Mouse (Mus musculus) liver, embryonic 16.5 days (tissue): ENCODE measurements at regions not wholly inside any gene's neighbourhood (a gene's known extent, or its start where the extent isn't known, plus 50 kb on each side); places are given as distances from the start of the nearest gene placed in this dataset.

Experiments used
- ATAC-seq: fragments of 200-750 bp; cut with Nextera tagmentation; 2 replicates; pipeline ENCODE4 v1.8.0; 2017; ENCODE audit warnings: low read depth, mild to moderate bottlenecking, moderate number of reproducible peaks, moderate library complexity
- H3K27ac ChIP-seq: fragments of 300-500 bp; sonication (generic); 2 replicates; pipeline ENCODE4 v1.5.1; 2014; ENCODE audit warnings: mild to moderate bottlenecking, low read length
- H3K27me3 ChIP-seq: fragments of 300-500 bp; sonication (generic); 2 replicates; pipeline ENCODE4 v1.6.1; 2014; ENCODE audit warnings: low read depth, low read length, mixed read lengths; ENCODE audit not compliant: control insufficient read depth, insufficient read depth
- H3K36me3 ChIP-seq: fragments of 300-500 bp; sonication (generic); 2 replicates; pipeline ENCODE4 v1.6.1; 2014; ENCODE audit warnings: mild to moderate bottlenecking; ENCODE audit not compliant: control insufficient read depth, insufficient read depth
- H3K4me1 ChIP-seq: fragments of 300-500 bp; sonication (generic); 2 replicates; pipeline ENCODE4 v1.6.1; 2014; ENCODE audit warnings: low read depth, low read length, mixed read lengths; ENCODE audit not compliant: control insufficient read depth
- H3K4me2 ChIP-seq: fragments of 300-500 bp; sonication (generic); 2 replicates; pipeline ENCODE4 v1.6.1; 2014; ENCODE audit warnings: low read depth, low read length, mixed read lengths
- H3K4me3 ChIP-seq: fragments of 300-500 bp; sonication (generic); 2 replicates; pipeline ENCODE4 v1.5.1; 2014; ENCODE audit warnings: low read depth, mild to moderate bottlenecking, low read length
- H3K9ac ChIP-seq: fragments of 300-500 bp; sonication (generic); 2 replicates; pipeline ENCODE4 v1.6.1; 2014; ENCODE audit warnings: low read depth, low read length
- H3K9me3 ChIP-seq: fragments of 300-500 bp; sonication (generic); replicated peaks from 2 replicates; pipeline ENCODE4 v1.6.1; 2016; ENCODE audit warnings: low read length; ENCODE audit not compliant: control insufficient read depth
- WGBS: fragments of 180-500 bp; shearing (Covaris S2); extraction: QIAGEN DNeasy Blood & Tissue Kit; methylation state at CpG from one replicate; pipeline ENCODE4 v1.1.7; 2014; ENCODE audit not compliant: insufficient replicate concordance; 5-methylcytosine and 5-hydroxymethylcytosine counted together

DNA sequence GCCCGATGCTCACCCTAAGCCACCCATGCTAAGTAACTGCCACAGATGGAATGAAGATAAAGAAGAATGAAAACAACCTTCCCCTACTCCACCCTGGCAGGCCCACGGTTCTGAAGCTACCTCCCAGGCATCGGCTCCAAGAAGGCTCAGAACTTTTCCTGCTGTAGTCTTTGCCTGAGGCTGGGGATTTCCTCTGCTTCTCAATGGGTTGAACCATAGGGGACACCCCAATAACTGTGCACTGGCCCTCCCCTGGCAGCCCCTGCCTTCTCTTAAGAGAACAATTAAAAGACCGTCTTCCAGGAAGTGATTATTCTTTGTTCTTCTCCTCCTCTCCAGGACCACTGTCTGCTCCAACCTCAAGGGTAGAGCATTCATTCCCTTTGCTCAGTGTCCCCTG, 191.9 kb downstream of the Maf start:
- Histone ChIP-seq H3K4me1 (no peaks in the 10 kb centered on the region), H3K27ac (no peak overlapping the region), H3K27me3 (no peaks in the 10 kb centered on the region), H3K9ac (no peak overlapping the region), H3K4me2 (no peak overlapping the region), H3K9me3 (no peaks in the 10 kb centered on the region), H3K4me3 (no peak overlapping the region), H3K36me3 (no peaks in the 10 kb centered on the region)
- 30% methylated on average over 4 of the region's 4 CpGs for WGBS
- ATAC-seq: no peak

DNA sequence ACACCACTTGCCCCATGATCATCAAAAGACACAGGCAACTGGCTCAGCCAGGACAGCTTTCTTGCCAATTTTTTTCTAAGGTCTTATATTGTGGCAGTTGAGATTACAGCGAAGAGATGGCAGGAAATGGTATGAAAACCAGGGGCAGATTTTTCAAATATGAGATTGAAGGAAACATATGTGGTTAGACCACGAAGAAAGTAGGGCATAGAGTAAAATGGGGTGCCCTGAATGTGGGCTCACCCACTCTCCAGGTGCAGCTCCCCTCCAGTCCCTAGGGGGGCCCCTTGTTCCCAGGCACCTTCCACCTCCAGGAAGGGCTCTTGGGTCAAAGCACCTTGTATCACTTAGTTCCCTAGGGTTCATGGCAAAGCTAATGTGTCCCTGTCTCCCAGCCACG, 193.1 kb downstream of the Maf start:
- Histone ChIP-seq H3K4me2 (no peak overlapping the region), H3K9me3 (no peaks in the 10 kb centered on the region), H3K36me3 (no peaks in the 10 kb centered on the region), H3K4me1 (no peaks in the 10 kb centered on the region), H3K27me3 (no peaks in the 10 kb centered on the region), H3K9ac (no peak overlapping the region), H3K4me3 (no peak overlapping the region), H3K27ac (no peak overlapping the region)
- ATAC-seq: no peak
- WGBS: 32% methylated on average over 3 of the region's 3 CpGs

DNA sequence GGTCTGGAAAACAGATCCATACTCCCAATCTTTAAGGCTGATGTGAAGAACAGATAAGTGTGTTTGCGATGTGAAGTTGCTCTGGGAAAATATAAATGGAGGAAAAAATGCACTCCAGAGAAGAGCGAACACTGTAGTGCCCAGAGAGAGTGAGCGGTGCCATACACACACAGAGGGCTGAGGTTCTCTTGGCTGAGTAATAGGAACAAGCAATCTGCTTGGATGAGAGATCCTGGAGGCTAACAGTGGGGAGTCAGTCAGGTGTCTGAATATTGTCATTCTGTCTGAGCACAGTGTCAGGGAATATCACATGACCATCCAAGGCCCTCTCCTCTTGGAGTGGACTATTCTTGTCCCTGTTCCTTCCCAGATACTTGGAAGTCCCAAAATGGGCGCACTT, 200.4 kb downstream of the Maf start:
- ATAC-seq: no peak
- Histone ChIP-seq H3K4me1 (no peaks in the 10 kb centered on the region; the same call in 1 of the 2 replicates), H3K27me3 (no peaks in the 10 kb centered on the region), H3K9me3 (no peaks in the 10 kb centered on the region), H3K36me3 (no peaks in the 10 kb centered on the region), H3K27ac (no peak overlapping the region), H3K4me3 (no peak overlapping the region), H3K4me2 (peak overlapping the region; percentile 20; the same call in 1 of the 2 replicates), H3K9ac (no peak overlapping the region)
- WGBS: 56% methylated on average over 4 of the region's 4 CpGs

DNA sequence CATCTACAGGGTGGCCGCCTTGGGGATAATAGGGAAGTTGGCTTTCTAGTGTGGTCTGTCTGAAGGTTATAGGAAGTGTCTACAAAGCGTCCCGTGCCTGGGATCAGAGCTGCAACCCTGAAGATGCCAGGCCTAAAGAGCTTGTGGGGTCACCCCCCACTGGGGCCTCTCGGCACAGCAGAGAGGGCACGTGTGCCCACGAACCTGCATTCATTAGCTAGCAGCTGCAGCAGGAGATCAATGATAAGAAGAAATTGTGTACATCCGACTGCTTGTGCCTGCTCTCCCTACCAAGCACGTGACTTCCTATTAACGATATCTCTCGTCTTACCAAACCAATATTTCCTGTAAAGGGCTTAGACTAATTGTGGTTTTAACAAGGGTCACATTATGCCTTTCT, 200.9 kb downstream of the Maf start:
- Histone ChIP-seq H3K27ac (no peak overlapping the region), H3K27me3 (no peaks in the 10 kb centered on the region), H3K36me3 (no peaks in the 10 kb centered on the region), H3K4me3 (no peak overlapping the region), H3K9me3 (no peaks in the 10 kb centered on the region), H3K4me2 (peak overlapping the region; percentile 20), H3K9ac (no peak overlapping the region), H3K4me1 (no peaks in the 10 kb centered on the region; the same call in 1 of the 2 replicates)
- 12% methylated on average over 10 of the region's 10 CpGs for WGBS
- ATAC-seq: peak; percentile 27

DNA sequence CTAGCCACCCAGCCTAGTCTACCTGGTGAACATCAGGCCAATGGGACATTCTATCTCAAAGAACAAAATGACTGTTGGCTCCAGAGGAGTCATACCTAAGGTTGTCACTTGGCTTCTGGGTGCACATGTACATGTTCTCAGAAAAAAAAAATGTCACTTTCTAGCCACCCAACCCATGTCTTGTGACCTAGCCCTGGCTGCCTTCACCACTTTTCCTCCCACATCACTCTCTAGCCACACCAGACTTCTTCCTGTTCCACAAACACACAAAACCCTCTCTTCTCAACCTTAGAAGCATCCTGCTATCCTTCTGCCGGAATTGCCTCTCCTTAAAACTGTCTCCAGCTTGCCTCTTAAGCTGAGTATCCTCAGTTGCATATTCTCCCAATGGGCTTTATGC, 211.6 kb downstream of the Maf start:
- Histone ChIP-seq H3K27ac (no peak overlapping the region), H3K4me1 (no peaks in the 10 kb centered on the region), H3K4me2 (no peak overlapping the region), H3K36me3 (no peaks in the 10 kb centered on the region), H3K27me3 (no peaks in the 10 kb centered on the region), H3K9ac (no peak overlapping the region), H3K4me3 (no peak overlapping the region), H3K9me3 (no peaks in the 10 kb centered on the region)
- ATAC-seq: no peak
- WGBS: 67% methylated on average over 1 of the region's 1 CpGs

DNA sequence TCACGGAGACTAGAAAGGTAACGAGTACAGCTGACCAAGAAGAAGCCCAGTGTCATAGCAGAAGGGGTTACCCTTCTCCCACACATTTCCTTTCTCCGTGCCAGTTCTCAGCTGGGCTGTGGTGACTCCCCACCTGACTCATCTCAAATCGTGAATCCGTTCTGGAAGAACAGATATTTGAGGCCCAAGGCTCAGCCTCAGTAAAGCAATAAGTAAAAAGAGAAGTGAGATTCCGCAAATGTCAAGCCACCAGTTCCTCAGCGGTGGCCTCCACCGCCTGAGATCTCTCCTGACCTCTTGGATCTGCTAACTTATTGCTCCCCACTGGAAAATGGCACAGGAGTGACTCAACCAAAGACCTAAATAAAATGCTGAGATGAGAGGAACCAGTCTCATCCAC, 213.2 kb downstream of the Maf start:
- ATAC-seq: no peak
- H3K36me3 ChIP-seq: no peaks in the 10 kb centered on the region
- 61% methylated on average over 8 of the region's 8 CpGs for WGBS
- no peak overlapping the region for H3K9ac ChIP-seq
- no peaks in the 10 kb centered on the region for H3K9me3 ChIP-seq
- H3K4me2 ChIP-seq: no peak overlapping the region
- H3K4me1 ChIP-seq: no peaks in the 10 kb centered on the region
- no peak overlapping the region for H3K27ac ChIP-seq
- H3K27me3 ChIP-seq: no peaks in the 10 kb centered on the region
- H3K4me3 ChIP-seq: no peak overlapping the region

DNA sequence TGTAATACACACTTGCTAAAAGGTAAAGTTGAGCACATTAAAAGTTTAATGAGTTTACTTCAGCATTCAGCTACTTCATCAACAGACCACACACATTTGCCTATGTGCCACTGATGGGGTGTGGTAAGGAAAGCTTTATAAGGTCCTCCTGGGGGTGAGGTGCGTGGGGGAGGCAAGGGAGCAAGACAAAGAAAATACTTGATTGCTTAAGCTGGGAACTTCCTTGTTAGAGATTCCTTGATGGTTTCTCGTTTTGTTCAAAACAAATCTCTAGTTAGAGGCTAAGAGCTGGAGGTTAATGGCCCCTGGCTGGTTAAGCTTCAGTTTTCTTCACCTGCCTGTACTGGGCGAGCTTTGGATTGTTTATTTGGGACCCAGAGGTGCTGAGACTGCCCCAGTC, 220.7 kb downstream of the Maf start:
- H3K9me3 ChIP-seq: no peaks in the 10 kb centered on the region
- ATAC-seq: no peak
- H3K36me3 ChIP-seq: no peaks in the 10 kb centered on the region
- no peaks in the 10 kb centered on the region for H3K27me3 ChIP-seq
- 21% methylated on average over 3 of the region's 3 CpGs for WGBS
- H3K4me3 ChIP-seq: no peak overlapping the region
- H3K27ac ChIP-seq: no peak overlapping the region
- no peak overlapping the region for H3K4me2 ChIP-seq
- H3K9ac ChIP-seq: no peak overlapping the region
- H3K4me1 ChIP-seq: no peaks in the 10 kb centered on the region

DNA sequence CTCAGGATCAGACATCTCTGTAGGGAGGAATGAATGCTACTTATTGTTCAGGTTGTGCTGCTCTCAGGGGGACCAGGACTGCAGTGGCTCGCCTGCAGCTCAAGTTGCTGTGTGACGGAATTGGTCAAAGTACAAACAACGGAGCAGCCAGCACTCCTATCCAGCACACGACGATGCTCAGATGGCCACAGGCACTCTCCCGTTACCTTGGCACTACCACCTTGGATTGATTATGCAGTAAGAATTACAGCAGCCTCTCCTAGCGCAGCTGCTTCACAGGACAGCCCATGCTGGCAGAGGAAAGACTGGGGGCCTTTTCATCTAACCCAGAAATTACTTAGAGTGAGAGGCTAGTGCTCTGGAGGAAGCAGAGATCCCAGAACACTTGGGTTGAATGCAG, 226.5 kb downstream of the Maf start:
- Histone ChIP-seq H3K36me3 (no peaks in the 10 kb centered on the region), H3K4me3 (no peak overlapping the region), H3K27me3 (no peaks in the 10 kb centered on the region), H3K4me1 (no peaks in the 10 kb centered on the region), H3K9me3 (no peaks in the 10 kb centered on the region), H3K4me2 (no peak overlapping the region), H3K9ac (no peak overlapping the region), H3K27ac (no peak overlapping the region)
- 54% methylated on average over 7 of the region's 7 CpGs for WGBS
- no peak for ATAC-seq

DNA sequence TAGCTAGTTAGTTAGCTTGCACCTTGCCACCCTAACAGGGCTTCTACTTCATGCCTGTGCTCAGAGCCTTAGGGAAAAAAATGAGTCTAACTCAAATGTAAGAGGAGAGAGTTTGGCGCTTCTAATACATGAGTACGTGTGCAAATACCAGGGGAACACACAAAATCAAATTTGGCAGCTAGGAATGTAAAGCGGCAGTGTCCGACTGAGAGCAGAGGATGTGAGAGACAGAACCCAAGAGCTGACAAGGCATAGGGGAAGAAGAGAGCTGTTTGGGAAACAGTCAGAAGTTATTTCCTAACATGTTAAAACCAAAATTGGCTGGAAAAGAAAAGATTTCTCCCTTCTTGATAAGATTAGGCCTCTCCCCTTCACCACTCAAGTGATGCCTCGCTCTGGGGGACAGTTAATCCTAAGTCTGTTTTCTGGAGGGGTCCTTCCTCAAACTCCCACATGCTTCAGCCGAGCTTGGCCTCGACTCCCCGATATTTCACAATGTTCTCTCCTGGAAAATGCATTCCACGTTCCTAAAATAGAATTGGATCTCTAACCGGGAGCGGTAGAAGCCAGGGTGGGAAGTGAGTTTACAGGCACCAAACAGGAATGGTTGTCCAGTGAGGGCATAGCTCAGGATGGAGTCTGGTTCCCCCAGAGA, 229.1 kb downstream of the Maf start:
- Histone ChIP-seq H3K4me3 (no peak overlapping the region), H3K4me1 (no peaks in the 10 kb centered on the region), H3K9ac (no peak overlapping the region), H3K27ac (no peak overlapping the region), H3K4me2 (no peak overlapping the region), H3K9me3 (no peaks in the 10 kb centered on the region), H3K27me3 (no peaks in the 10 kb centered on the region), H3K36me3 (no peaks in the 10 kb centered on the region)
- ATAC-seq: no peak
- 61% methylated on average over 11 of the region's 11 CpGs for WGBS
